Mouse (Mus musculus): ENCODE data around the gene Flot1. TPM values are rescaled to one million over a fixed set of nuclear protein-coding genes. Genes with fewer than 3 reads are reported as not detected.

Gene Flot1
- polyA plus RNA-seq, 1 experiment = 90.0 TPM

DNA sequence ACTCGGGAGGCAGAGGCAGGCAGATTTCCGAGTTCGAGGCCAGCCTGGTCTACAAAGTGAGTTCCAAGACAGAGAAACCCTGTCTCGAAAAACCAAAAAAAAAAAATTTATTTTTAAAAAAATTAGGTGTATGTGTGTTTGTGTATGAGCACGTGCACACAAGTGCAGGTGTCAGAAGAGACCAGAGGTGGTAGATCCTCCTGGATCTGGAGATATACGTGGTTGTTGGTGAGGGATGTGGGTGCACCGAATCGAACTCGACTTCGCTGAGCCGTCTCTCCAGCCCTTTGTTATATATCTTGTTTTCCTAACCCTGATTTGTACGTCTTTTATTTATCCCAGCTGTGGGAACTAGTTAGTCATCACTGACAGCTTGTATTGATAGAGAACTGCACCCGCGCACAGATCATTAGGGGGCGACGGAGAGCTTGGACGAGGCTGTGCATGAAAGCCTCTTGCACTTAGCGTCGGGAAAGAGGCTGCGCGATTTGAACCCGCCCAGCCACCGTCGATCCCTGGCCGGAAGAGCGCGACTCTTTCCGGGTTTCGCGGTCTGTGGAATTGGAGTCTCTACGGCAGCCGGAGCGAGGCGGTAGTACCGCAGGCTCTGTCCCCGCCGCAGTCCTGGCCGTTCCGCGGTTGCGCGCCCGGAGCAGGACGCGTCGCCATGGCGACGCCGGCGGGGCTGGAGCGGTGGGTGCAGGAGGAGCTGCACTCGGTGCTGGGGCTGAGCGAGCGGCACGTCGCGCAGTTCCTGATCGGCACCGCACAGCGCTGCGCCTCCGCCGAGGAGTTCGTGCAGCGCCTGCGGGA is 56.4 kb downstream of the Flot1 start, which contains the start of gene Dhx16:
Gene Dhx16, plus strand, starts transcription at position 575 of the 813 bp plus-strand sequence.
- Histone ChIP-seq H3K4me1 (ENCODE audit: control insufficient read depth, insufficient read depth, low read length) (peaks cover 2% of the 10 kb centered on the region; the same call in 1 of the 2 replicates), H3K27ac (ENCODE audit: control insufficient read depth, insufficient read depth, low read depth, low read length, poor library complexity) (peak within 1 kb of the TSS; percentile 91), H3K4me3 (replicated peaks; ENCODE audit: control insufficient read depth, low read depth, low read length) (peak within 1 kb of the TSS; percentile 90)
- 6% methylated on average over 66 of the region's 66 CpGs for WGBS
- peak; percentile 75; the same call in 1 of the 2 replicates for TF ChIP-seq POLR2A (IDR thresholded peaks at IDR 0.05; ENCODE audit: borderline replicate concordance, control insufficient read depth, low read depth, low read length)
- peak; percentile 89 for TF ChIP-seq CTCF (IDR thresholded peaks at IDR 0.05; ENCODE audit: control insufficient read depth, insufficient read depth, low read length)

Other genes starting within 250 kb of the Flot1 start
- not detected in 2 replicates for gene Sfta2, start 221.7 kb upstream of the Flot1 start, polyA plus RNA-seq (2011; ENCODE audit: insufficient read depth, insufficient read length, low replicate concordance, missing spikeins)
- not detected in 2 replicates for gene Gm9573, start 196.6 kb upstream of the Flot1 start, polyA plus RNA-seq (2011; ENCODE audit: insufficient read depth, insufficient read length, low replicate concordance, missing spikeins)
- gene Mucl3, start 179.5 kb upstream of the Flot1 start, polyA plus RNA-seq (2011; ENCODE audit: insufficient read depth, insufficient read length, low replicate concordance, missing spikeins) = not detected in 2 replicates
- gene Vars2, start 155.6 kb upstream of the Flot1 start, polyA plus RNA-seq (2011; ENCODE audit: insufficient read depth, insufficient read length, low replicate concordance, missing spikeins) = 13.1 and 25.0 TPM in 2 replicates
- gene Gtf2h4, start 149.5 kb upstream of the Flot1 start, polyA plus RNA-seq (2011; ENCODE audit: insufficient read depth, insufficient read length, low replicate concordance, missing spikeins) = 12.5 and 21.1 TPM in 2 replicates
- gene Ddr1, start 118.6 kb upstream of the Flot1 start, polyA plus RNA-seq (2011; ENCODE audit: insufficient read depth, insufficient read length, low replicate concordance, missing spikeins) = 2.4 and 6.0 TPM in 2 replicates
- 8.7 and 17.1 TPM in 2 replicates for gene Ier3, start 1.5 kb upstream of the Flot1 start, polyA plus RNA-seq (2011; ENCODE audit: insufficient read depth, insufficient read length, low replicate concordance, missing spikeins)
- 380 and 447 TPM in 2 replicates for gene Tubb5, start 15.1 kb downstream of the Flot1 start, polyA plus RNA-seq (2011; ENCODE audit: insufficient read depth, insufficient read length, low replicate concordance, missing spikeins)
- gene Mdc1, start 18.3 kb downstream of the Flot1 start, polyA plus RNA-seq (2011; ENCODE audit: insufficient read depth, insufficient read length, low replicate concordance, missing spikeins) = 17.2 and 24.2 TPM in 2 replicates
- 16.0 and 22.4 TPM in 2 replicates for gene Nrm, start 38.1 kb downstream of the Flot1 start, polyA plus RNA-seq (2011; ENCODE audit: insufficient read depth, insufficient read length, low replicate concordance, missing spikeins)
- 35.8 and 78.4 TPM in 2 replicates for gene Ppp1r18, start 42.4 kb downstream of the Flot1 start, polyA plus RNA-seq (2011; ENCODE audit: insufficient read depth, insufficient read length, low replicate concordance, missing spikeins)
- 119 and 234 TPM in 2 replicates for gene Dhx16, start 56.6 kb downstream of the Flot1 start, polyA plus RNA-seq (2011; ENCODE audit: insufficient read depth, insufficient read length, low replicate concordance, missing spikeins)
- gene 2310061I04Rik, start 74.2 kb downstream of the Flot1 start, polyA plus RNA-seq (2011; ENCODE audit: insufficient read depth, insufficient read length, low replicate concordance, missing spikeins) = 28.5 and 52.0 TPM in 2 replicates
- 11.7 and 19.9 TPM in 2 replicates for gene Atat1, start 86.8 kb downstream of the Flot1 start, polyA plus RNA-seq (2011; ENCODE audit: insufficient read depth, insufficient read length, low replicate concordance, missing spikeins)
- gene Mrps18b, start 93.2 kb downstream of the Flot1 start, polyA plus RNA-seq (2011; ENCODE audit: insufficient read depth, insufficient read length, low replicate concordance, missing spikeins) = 43.2 and 65.2 TPM in 2 replicates
- 24.4 and 48.0 TPM in 2 replicates for gene Ppp1r10, start 93.2 kb downstream of the Flot1 start, polyA plus RNA-seq (2011; ENCODE audit: insufficient read depth, insufficient read length, low replicate concordance, missing spikeins)
- 77.2 and 120 TPM in 2 replicates for gene Abcf1, start 146.5 kb downstream of the Flot1 start, polyA plus RNA-seq (2011; ENCODE audit: insufficient read depth, insufficient read length, low replicate concordance, missing spikeins)
- 28.0 and 29.9 TPM in 2 replicates for gene Gnl1, start 156.6 kb downstream of the Flot1 start, polyA plus RNA-seq (2011; ENCODE audit: insufficient read depth, insufficient read length, low replicate concordance, missing spikeins)
- 23.0 and 34.5 TPM in 2 replicates for gene Prr3, start 157.0 kb downstream of the Flot1 start, polyA plus RNA-seq (2011; ENCODE audit: insufficient read depth, insufficient read length, low replicate concordance, missing spikeins)
- 48.0 and 67.4 TPM in 2 replicates for gene H2-T24, start 197.3 kb downstream of the Flot1 start, polyA plus RNA-seq (2011; ENCODE audit: insufficient read depth, insufficient read length, low replicate concordance, missing spikeins)
- 60.1 and 94.6 TPM in 2 replicates for gene H2-T23, start 209.6 kb downstream of the Flot1 start, polyA plus RNA-seq (2011; ENCODE audit: insufficient read depth, insufficient read length, low replicate concordance, missing spikeins)
- 23.5 and 45.8 TPM in 2 replicates for gene H2-T22, start 219.5 kb downstream of the Flot1 start, polyA plus RNA-seq (2011; ENCODE audit: insufficient read depth, insufficient read length, low replicate concordance, missing spikeins)
- not detected in 2 replicates for gene Gm6034, start 219.7 kb downstream of the Flot1 start, polyA plus RNA-seq (2011; ENCODE audit: insufficient read depth, insufficient read length, low replicate concordance, missing spikeins)
- not detected in 2 replicates for gene Gm11127, start 235.1 kb downstream of the Flot1 start, polyA plus RNA-seq (2011; ENCODE audit: insufficient read depth, insufficient read length, low replicate concordance, missing spikeins)

All from bone marrow, adult 2 months (tissue).